Mouse (Mus musculus): ENCODE measurements around the gene Gpr27. TPM values are rescaled to one million over a fixed set of nuclear protein-coding genes. Genes with fewer than 3 reads are reported as not detected.

Gpr27 gene
- polyA plus RNA-seq, 1 experiment from 2014 or later: 23.6 TPM

GRCm38 (mm10) chr6:99655488-99655887 is 37.0 kb upstream of the Gpr27 start:
- ATAC-seq (ENCODE audit: low FRiP score, low TSS enrichment) (no peak), DNase-seq (no peak)
- Histone ChIP-seq H3K27me3 (ENCODE audit: control insufficient read depth, insufficient read depth, low read length) (no peaks in the 10 kb centered on the region), H3K36me3 (ENCODE audit: control insufficient read depth, insufficient read depth, low read length) (no peaks in the 10 kb centered on the region), H3K9me3 (ENCODE audit: control insufficient read depth, low read length) (no peaks in the 10 kb centered on the region), H3K9ac (replicated peaks; ENCODE audit: low read length) (no peak overlapping the region), H3K4me1 (ENCODE audit: control insufficient read depth, insufficient read depth, low read length) (peaks cover 7% of the 10 kb centered on the region; the same call in 1 of the 2 replicates), H3K27ac (replicated peaks; ENCODE audit: low read depth, low read length) (no peak overlapping the region), H3K4me3 (replicated peaks; ENCODE audit: low read depth, low read length) (no peak overlapping the region), H3K4me2 (ENCODE audit: low read length) (no peak overlapping the region)
- WGBS: 42% methylated on average over 7 of the region's 7 CpGs

- Histone ChIP-seq H3K9ac (replicated peaks; ENCODE audit: low read length) (no peak overlapping the region), H3K4me1 (ENCODE audit: control insufficient read depth, insufficient read depth, low read length) (peaks cover 7% of the 10 kb centered on the region; the same call in 1 of the 2 replicates), H3K27me3 (ENCODE audit: control insufficient read depth, insufficient read depth, low read length) (no peaks in the 10 kb centered on the region), H3K4me3 (replicated peaks; ENCODE audit: low read depth, low read length) (no peak overlapping the region), H3K4me2 (ENCODE audit: low read length) (no peak overlapping the region), H3K9me3 (ENCODE audit: control insufficient read depth, low read length) (no peaks in the 10 kb centered on the region), H3K36me3 (ENCODE audit: control insufficient read depth, insufficient read depth, low read length) (no peaks in the 10 kb centered on the region), H3K27ac (replicated peaks; ENCODE audit: low read depth, low read length) (no peak overlapping the region)
- no peak for ATAC-seq (ENCODE audit: low FRiP score, low TSS enrichment)
- 93% methylated on average over 2 of the region's 2 CpGs for WGBS
- DNase-seq: no peak
Observed at GRCm38 (mm10) chr6:99656088-99656487, 36.4 kb upstream of the Gpr27 start.

- ATAC-seq (ENCODE audit: low FRiP score, low TSS enrichment) (no peak), DNase-seq (no peak)
- Histone ChIP-seq H3K9ac (replicated peaks; ENCODE audit: low read length) (no peak overlapping the region), H3K4me2 (ENCODE audit: low read length) (no peak overlapping the region), H3K36me3 (ENCODE audit: control insufficient read depth, insufficient read depth, low read length) (no peaks in the 10 kb centered on the region), H3K9me3 (ENCODE audit: control insufficient read depth, low read length) (no peaks in the 10 kb centered on the region), H3K27ac (replicated peaks; ENCODE audit: low read depth, low read length) (no peak overlapping the region), H3K27me3 (ENCODE audit: control insufficient read depth, insufficient read depth, low read length) (no peaks in the 10 kb centered on the region), H3K4me3 (replicated peaks; ENCODE audit: low read depth, low read length) (no peak overlapping the region), H3K4me1 (ENCODE audit: control insufficient read depth, insufficient read depth, low read length) (peaks cover 4% of the 10 kb centered on the region; the same call in 1 of the 2 replicates)
- 87% methylated on average over 10 of the region's 10 CpGs for WGBS
Observed at GRCm38 (mm10) chr6:99658586-99658985, 33.9 kb upstream of the Gpr27 start.

DNA sequence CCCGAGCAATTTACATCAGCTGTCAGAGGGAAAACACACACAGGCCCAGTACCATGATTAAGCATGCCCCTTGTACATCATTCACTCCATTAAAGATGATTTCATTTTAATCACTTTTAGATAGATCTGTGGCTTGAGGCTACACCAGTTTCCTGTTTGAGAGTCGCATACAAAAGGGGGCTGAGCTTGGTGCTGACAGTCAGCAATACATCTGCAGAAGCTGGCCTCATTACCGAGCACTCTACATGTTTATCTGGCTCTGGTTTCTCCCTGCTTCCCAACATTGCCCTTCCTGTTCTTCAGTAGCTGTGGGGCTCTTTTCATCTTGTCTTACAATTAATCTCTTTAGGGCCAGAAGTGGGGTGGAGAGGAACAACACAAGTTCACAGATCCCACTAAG is 32.0 kb upstream of the Gpr27 start:
- peak overlapping the region; percentile 14; the same call in 1 of the 2 replicates for H3K27ac ChIP-seq (replicated peaks; ENCODE audit: low read depth, low read length)
- DNase-seq: peak; percentile 56
- 37% methylated on average over 3 of the region's 3 CpGs for WGBS

GRCm38 (mm10) chr6:99663232-99663631 is 29.2 kb upstream of the Gpr27 start:
- Histone ChIP-seq H3K4me3 (replicated peaks; ENCODE audit: low read depth, low read length) (no peak overlapping the region), H3K4me1 (ENCODE audit: control insufficient read depth, insufficient read depth, low read length) (peaks cover 22% of the 10 kb centered on the region), H3K27ac (replicated peaks; ENCODE audit: low read depth, low read length) (no peak overlapping the region), H3K4me2 (ENCODE audit: low read length) (no peak overlapping the region), H3K9me3 (ENCODE audit: control insufficient read depth, low read length) (no peaks in the 10 kb centered on the region), H3K36me3 (ENCODE audit: control insufficient read depth, insufficient read depth, low read length) (no peaks in the 10 kb centered on the region), H3K27me3 (ENCODE audit: control insufficient read depth, insufficient read depth, low read length) (peaks cover 3% of the 10 kb centered on the region; the same call in 1 of the 2 replicates), H3K9ac (replicated peaks; ENCODE audit: low read length) (no peak overlapping the region)
- DNase-seq (no peak), ATAC-seq (ENCODE audit: low FRiP score, low TSS enrichment) (no peak)
- 73% methylated on average over 8 of the region's 8 CpGs for WGBS

More for the DNA sequence above, 32.0 kb upstream of the Gpr27 start:
- ATAC-seq (ENCODE audit: low FRiP score, low TSS enrichment): no peak; the same call in 1 of the 2 replicates
- Histone ChIP-seq H3K4me2 (ENCODE audit: low read length) (no peak overlapping the region), H3K27me3 (ENCODE audit: control insufficient read depth, insufficient read depth, low read length) (peaks cover 3% of the 10 kb centered on the region; the same call in 1 of the 2 replicates), H3K4me1 (ENCODE audit: control insufficient read depth, insufficient read depth, low read length) (peaks cover 11% of the 10 kb centered on the region; the same call in 1 of the 2 replicates), H3K4me3 (replicated peaks; ENCODE audit: low read depth, low read length) (no peak overlapping the region), H3K9ac (replicated peaks; ENCODE audit: low read length) (no peak overlapping the region), H3K36me3 (ENCODE audit: control insufficient read depth, insufficient read depth, low read length) (no peaks in the 10 kb centered on the region), H3K9me3 (ENCODE audit: control insufficient read depth, low read length) (no peaks in the 10 kb centered on the region)

DNA sequence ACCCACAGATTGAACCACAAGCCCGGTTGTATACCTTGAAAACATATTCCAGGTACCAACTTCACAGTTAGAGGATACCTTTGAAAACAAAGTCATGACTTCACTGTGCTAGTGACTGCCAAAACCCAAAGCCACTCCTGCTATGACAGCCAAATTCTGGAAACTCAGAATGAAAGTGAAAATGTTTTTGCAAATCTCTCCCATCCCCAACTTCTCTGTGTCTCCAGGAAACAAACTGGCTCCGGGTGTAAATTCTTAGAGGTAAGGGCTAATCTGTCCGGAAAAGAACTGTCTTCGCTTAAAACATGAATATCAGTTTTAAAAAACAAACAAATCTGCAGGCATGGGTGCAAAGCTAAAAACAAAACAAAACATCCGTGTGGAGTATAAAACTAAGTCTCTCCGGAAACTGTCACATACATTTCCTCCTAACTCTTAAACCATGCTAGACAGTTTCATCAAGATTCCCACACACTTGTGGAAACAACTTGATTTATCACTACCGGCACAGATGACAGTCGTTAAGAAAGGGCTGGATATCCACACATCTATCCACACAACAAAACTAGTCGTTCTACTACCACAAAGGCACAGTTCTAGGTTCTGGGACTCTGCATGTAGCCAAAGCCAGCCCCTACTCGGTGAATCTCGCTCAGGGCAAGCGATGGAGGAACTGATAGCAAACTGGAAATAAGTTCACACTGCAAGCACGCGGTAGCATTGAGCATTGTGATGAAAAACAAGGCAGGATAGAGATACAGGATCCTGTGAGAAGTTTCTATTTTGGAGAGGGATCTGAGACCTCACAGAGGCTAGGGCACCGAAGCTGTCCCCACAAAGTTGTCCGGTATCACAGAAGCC is 26.8 kb upstream of the Gpr27 start:
- 34% methylated on average over 16 of the region's 16 CpGs for WGBS
- no peaks in the 10 kb centered on the region for H3K9me3 ChIP-seq (ENCODE audit: control insufficient read depth, low read length)

GRCm38 (mm10) chr6:99666318-99667171 is 25.9 kb upstream of the Gpr27 start, which contains the start of the genes Eif4e3 and Gm20696:
Gene Eif4e3, minus strand, starts transcription at chr6:99666771.
Gene Gm20696, minus strand, starts transcription at chr6:99666797.
- Histone ChIP-seq H3K27me3 (ENCODE audit: control insufficient read depth, insufficient read depth, low read length) (peaks cover 3% of the 10 kb centered on the region; the same call in 1 of the 2 replicates), H3K9ac (replicated peaks; ENCODE audit: low read length) (peak within 1 kb of the TSS; percentile 86), H3K4me3 (replicated peaks; ENCODE audit: low read depth, low read length) (peak within 1 kb of the TSS; percentile 70), H3K36me3 (ENCODE audit: control insufficient read depth, insufficient read depth, low read length) (no peaks in the 10 kb centered on the region), H3K4me1 (ENCODE audit: control insufficient read depth, insufficient read depth, low read length) (peaks cover 51% of the 10 kb centered on the region), H3K4me2 (ENCODE audit: low read length) (peak within 1 kb of the TSS; percentile 97), H3K27ac (replicated peaks; ENCODE audit: low read depth, low read length) (peak within 1 kb of the TSS; percentile 72), H3K9me3 (ENCODE audit: control insufficient read depth, low read length) (no peaks in the 10 kb centered on the region)
- peak; percentile 59 for ATAC-seq (ENCODE audit: low FRiP score, low TSS enrichment)
- WGBS: under 1% methylated on average over 66 of the region's 75 CpGs
- peak; percentile 61 for DNase-seq

More for the DNA sequence above, 26.8 kb upstream of the Gpr27 start:
- H3K9ac ChIP-seq (replicated peaks; ENCODE audit: low read length): peak overlapping the region; percentile 86
- H3K27ac ChIP-seq (replicated peaks; ENCODE audit: low read depth, low read length): peak overlapping the region; percentile 72
- peak overlapping the region; percentile 97 for H3K4me2 ChIP-seq (ENCODE audit: low read length)
- peaks cover 46% of the 10 kb centered on the region for H3K4me1 ChIP-seq (ENCODE audit: control insufficient read depth, insufficient read depth, low read length)
- DNase-seq (no peak), ATAC-seq (ENCODE audit: low FRiP score, low TSS enrichment) (no peak)
- peaks cover 3% of the 10 kb centered on the region; the same call in 1 of the 2 replicates for H3K27me3 ChIP-seq (ENCODE audit: control insufficient read depth, insufficient read depth, low read length)
- H3K36me3 ChIP-seq (ENCODE audit: control insufficient read depth, insufficient read depth, low read length): no peaks in the 10 kb centered on the region
- H3K4me3 ChIP-seq (replicated peaks; ENCODE audit: low read depth, low read length): peak overlapping the region; percentile 70

DNA sequence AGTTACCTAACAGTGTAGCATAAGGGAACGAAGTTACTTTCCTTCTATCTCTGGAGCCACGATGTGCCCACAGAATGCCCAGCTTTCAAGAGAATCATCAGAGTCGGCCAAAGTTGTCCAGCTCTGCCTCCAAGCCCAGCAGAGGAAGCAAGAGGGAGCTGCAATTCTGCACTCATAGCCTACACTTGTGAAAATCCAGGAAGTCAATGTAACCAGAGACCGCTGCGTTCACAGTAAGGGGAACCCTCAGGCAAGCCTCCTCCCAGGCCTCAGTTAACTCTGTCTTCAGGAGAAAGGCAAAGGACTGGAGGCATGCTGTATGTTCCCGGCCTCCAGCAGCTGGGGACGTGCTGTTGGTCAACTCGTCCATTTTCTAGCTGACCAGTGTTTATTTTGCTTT is 25.2 kb upstream of the Gpr27 start:
- H3K4me1 ChIP-seq (ENCODE audit: control insufficient read depth, insufficient read depth, low read length): peaks cover 51% of the 10 kb centered on the region
- no peaks in the 10 kb centered on the region for H3K36me3 ChIP-seq (ENCODE audit: control insufficient read depth, insufficient read depth, low read length)
- 0 out of 2 replicates have a peak overlapping the region, but pooled peaks have one; percentile 72 for H3K27ac ChIP-seq (replicated peaks; ENCODE audit: low read depth, low read length)
- peaks cover 3% of the 10 kb centered on the region; the same call in 1 of the 2 replicates for H3K27me3 ChIP-seq (ENCODE audit: control insufficient read depth, insufficient read depth, low read length)
- peak overlapping the region; percentile 97 for H3K4me2 ChIP-seq (ENCODE audit: low read length)
- WGBS: 56% methylated on average over 8 of the region's 8 CpGs
- no peak overlapping the region for H3K9ac ChIP-seq (replicated peaks; ENCODE audit: low read length)
- peak overlapping the region; percentile 70 for H3K4me3 ChIP-seq (replicated peaks; ENCODE audit: low read depth, low read length)
- H3K9me3 ChIP-seq (ENCODE audit: control insufficient read depth, low read length): no peaks in the 10 kb centered on the region
- DNase-seq: peak; percentile 29
- no peak for ATAC-seq (ENCODE audit: low FRiP score, low TSS enrichment)

Measured in midbrain, embryonic 14.5 days (tissue).